ENCODE assay signal across 8 mouse cellular contexts in the genomic region with DNA sequence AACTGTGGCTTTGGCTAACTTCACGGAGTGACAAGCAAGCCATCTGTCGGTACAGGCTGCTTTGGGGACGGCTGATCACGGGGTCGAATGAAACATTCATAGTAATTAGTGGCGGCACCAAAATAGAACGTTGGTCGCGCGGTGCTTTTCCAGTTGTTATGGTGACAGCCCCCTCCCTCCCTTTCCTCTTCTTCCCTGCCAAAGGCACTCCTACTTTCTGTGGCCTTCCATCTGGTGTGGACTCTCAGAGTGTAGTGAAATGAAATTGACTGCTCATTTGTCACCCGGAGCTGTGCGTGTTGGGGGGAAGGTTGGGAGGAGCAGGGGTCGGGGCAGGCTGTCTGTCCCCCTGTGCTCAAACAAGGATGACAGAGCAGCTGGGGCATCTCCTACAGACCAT.
DNase-seq lines count a peak whose midpoint lies in the region.

No protein-coding gene starts in this region.

- intact Hi-C loops in left cerebral cortex, postnatal 25 days (cut with DNase I) = loop anchor here (1.0 kb wide), 1 partner anchor 17 kb away; no protein-coding TSS in a partner anchor

- DNase-seq in ovary, postnatal 14 days (ENCODE audit: low spot score) = peak; percentile 15
- DNase-seq in ovary, postnatal 10 days (ENCODE audit: low spot score) = no peak
- peak; percentile 57 to 62 for DNase-seq in heart, adult 18-20 months
- DNase-seq in kidney, adult 9 months = peak; percentile 4
- DNase-seq in left cerebral cortex, postnatal 25 days (ENCODE audit: low spot score in 2 of 2) = peak; percentile 80 to 94
- peak; percentile 15 for DNase-seq in retina, adult 2 months (ENCODE audit: low read depth, low spot score)
- no peak for DNase-seq in adrenal gland, adult 2 months
- DNase-seq in testis, postnatal 10 days (ENCODE audit: low spot score) = no peak

Comparison
In these comparisons a context has a peak if more than half of its experiments do, and no peak if none do; other contexts are left out.
1. DNase-seq: peak in ovary, postnatal 14 days (single experiment), heart, adult 18-20 months (2 of 2), kidney, adult 9 months (single experiment), left cerebral cortex, postnatal 25 days (2 of 2) and retina, adult 2 months (single experiment); none in ovary, postnatal 10 days (single experiment), adrenal gland, adult 2 months (single experiment) and testis, postnatal 10 days (single experiment).